Mouse (Mus musculus) kidney, embryonic 14.5 days (tissue): Measurements from ENCODE around the gene Pard3b. TPM values are rescaled to one million over a fixed set of nuclear protein-coding genes. Genes with fewer than 3 reads are reported as not detected.

Experiments
- ATAC-seq: fragments of 200-750 bp; cut with Nextera tagmentation; 2 replicates; pipeline ENCODE4 v1.8.0; 2017; ENCODE audit warnings: moderate number of reproducible peaks, mild to moderate bottlenecking, moderate TSS enrichment, moderate library complexity; ENCODE audit not compliant: low FRiP score, low TSS enrichment
- H3K27ac ChIP-seq: fragments of 300-500 bp; sonication (generic); 2 replicates; pipeline ENCODE4 v1.5.1; 2014; ENCODE audit warnings: low read depth, mild to moderate bottlenecking, low read length, moderate library complexity, mixed read lengths
- H3K27me3 ChIP-seq: fragments of 300-500 bp; sonication (generic); 2 replicates; pipeline ENCODE4 v1.6.1; 2014; ENCODE audit warnings: mild to moderate bottlenecking, low read length; ENCODE audit not compliant: control insufficient read depth, insufficient read depth
- H3K36me3 ChIP-seq: fragments of 300-500 bp; sonication (generic); 2 replicates; pipeline ENCODE4 v1.6.1; 2014; ENCODE audit warnings: low read length, mixed read lengths; ENCODE audit not compliant: control insufficient read depth, insufficient read depth
- H3K4me1 ChIP-seq: fragments of 300-500 bp; sonication (generic); 2 replicates; pipeline ENCODE4 v1.6.1; 2014; ENCODE audit warnings: low read length, mixed read lengths; ENCODE audit not compliant: control insufficient read depth, insufficient read depth
- H3K4me2 ChIP-seq: fragments of 300-500 bp; sonication (generic); replicated peaks from 2 replicates; pipeline ENCODE4 v1.6.1; 2014; ENCODE audit warnings: low read depth, mild to moderate bottlenecking, low read length
- H3K4me3 ChIP-seq: fragments of 300-500 bp; sonication (generic); 2 replicates; pipeline ENCODE4 v1.5.1; 2014; ENCODE audit warnings: mild to moderate bottlenecking, low read length
- H3K9ac ChIP-seq: fragments of 300-500 bp; sonication (generic); 2 replicates; pipeline ENCODE4 v1.6.1; 2014; ENCODE audit warnings: low read depth, mild to moderate bottlenecking, low read length, moderate library complexity
- H3K9me3 ChIP-seq: fragments of 300-500 bp; sonication (generic); 2 replicates; pipeline ENCODE4 v1.6.1; 2016; ENCODE audit warnings: low read length; ENCODE audit not compliant: control insufficient read depth
- WGBS: fragments of 180-500 bp; shearing (Covaris S2); extraction: QIAGEN DNeasy Blood & Tissue Kit; methylation state at CpG from one replicate; pipeline ENCODE4 v1.1.7; 2014; 5-methylcytosine and 5-hydroxymethylcytosine counted together
- polyA plus RNA-seq: library from polyadenylated mRNA; unstranded; fragments of >200 nt; fragmentation: Nextera tagmentation; extraction: Ambion mirVana; gene quantifications from 2 replicates; pipeline ENCODE4 v1.2.1, GENCODE M21; 2014

Gene Pard3b
- polyA plus RNA-seq, 1 experiment from 2014 or later, result 22.4 TPM

DNA sequence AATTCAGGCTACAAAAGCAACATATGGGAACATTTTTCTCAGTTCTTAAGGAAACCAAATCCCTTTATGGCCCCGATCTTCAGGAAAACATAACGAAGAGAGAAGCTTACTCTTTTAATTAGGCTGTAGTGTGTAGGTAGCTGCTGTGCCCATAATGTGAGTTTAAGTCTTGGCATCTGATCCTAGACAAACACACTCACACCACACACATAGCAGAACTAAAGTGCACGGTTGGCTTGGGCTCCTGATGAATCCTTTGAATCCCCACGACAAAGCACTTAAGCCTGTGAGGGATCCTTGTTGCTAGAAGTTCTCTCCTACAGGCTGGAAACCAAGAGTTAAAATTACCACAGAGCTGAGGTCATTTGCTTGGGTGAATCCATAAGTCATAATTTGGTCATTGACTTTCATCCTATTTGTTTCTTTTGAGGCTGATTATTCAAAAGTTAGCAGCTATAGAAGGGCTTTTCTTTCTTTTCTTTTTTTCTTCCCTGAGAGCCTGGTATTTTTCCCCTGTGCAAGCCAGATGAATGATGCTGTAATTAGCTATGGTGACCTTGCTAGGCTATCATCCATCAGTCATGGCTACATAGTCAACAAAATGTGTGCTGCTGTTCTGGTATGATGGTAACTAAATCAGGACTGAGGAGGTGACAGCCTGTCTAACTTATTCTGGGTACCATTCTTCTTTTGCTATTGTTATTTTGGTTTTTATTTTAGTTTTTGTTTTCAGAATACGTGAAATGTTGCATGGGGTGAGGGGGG, 378.1 kb downstream of the Pard3b start:
- Histone ChIP-seq H3K4me1 (0 out of 2 replicates have a peak, but pooled peaks cover 3% of the 10 kb centered on the region), H3K36me3 (no peaks in the 10 kb centered on the region), H3K27me3 (no peaks in the 10 kb centered on the region), H3K27ac (no peak overlapping the region), H3K4me3 (no peak overlapping the region), H3K4me2 (no peak overlapping the region), H3K9me3 (no peaks in the 10 kb centered on the region), H3K9ac (no peak overlapping the region)
- ATAC-seq, result no peak
- WGBS, result 31% methylated on average over 5 of the region's 5 CpGs

GRCm38 (mm10) chr1:62018276-62018675, 379.7 kb downstream of the Pard3b start:
- Histone ChIP-seq H3K36me3 (no peaks in the 10 kb centered on the region), H3K27ac (no peak overlapping the region), H3K27me3 (no peaks in the 10 kb centered on the region), H3K4me1 (0 out of 2 replicates have a peak, but pooled peaks cover 3% of the 10 kb centered on the region), H3K4me3 (no peak overlapping the region), H3K9me3 (no peaks in the 10 kb centered on the region), H3K9ac (no peak overlapping the region), H3K4me2 (no peak overlapping the region)
- WGBS, result 43% methylated on average over 5 of the region's 5 CpGs
- ATAC-seq, result no peak

DNA sequence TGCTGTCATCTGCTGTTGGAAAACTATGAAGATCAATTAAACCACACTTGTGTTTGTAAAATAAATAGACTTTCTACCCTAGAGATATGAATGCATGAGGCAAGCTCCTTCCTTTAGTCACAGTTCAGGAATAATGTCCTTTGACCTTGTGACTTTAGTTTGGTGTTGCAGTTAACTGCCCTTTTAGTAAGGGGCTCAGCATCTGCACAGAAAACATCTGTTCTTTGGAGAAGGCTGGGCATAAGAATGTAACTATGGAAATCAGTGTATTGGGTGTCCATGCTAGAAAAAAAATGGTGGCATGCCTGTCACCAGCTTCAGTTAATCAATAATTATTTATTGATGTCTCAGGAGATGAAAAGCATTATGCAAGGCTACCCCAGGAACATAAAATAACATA, 381.1 kb downstream of the Pard3b start:
- Histone ChIP-seq H3K27me3 (no peaks in the 10 kb centered on the region), H3K9ac (no peak overlapping the region), H3K4me1 (0 out of 2 replicates have a peak, but pooled peaks cover 3% of the 10 kb centered on the region), H3K9me3 (no peaks in the 10 kb centered on the region), H3K4me3 (no peak overlapping the region), H3K4me2 (no peak overlapping the region), H3K27ac (no peak overlapping the region), H3K36me3 (no peaks in the 10 kb centered on the region)
- no peak for ATAC-seq

DNA sequence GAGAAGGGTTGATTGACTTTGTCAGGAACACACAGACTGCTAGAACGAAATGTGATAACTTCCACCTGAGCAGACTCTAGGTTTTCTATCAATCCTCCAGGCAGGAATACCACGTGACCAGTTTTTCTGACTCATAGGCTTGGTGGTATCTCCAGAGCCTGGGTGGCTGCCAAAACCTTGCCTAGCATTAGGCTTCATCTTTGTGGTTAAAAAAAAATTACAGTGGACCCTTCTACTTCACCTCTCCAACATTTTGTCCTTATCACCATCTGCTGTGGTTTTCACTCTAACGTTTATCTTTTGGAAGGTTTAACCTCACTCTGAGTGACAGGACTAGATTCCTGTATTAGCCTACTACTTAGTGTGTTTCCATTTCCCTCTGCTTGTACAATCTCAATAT, 403.1 kb downstream of the Pard3b start:
- 86% methylated on average over 3 of the region's 3 CpGs for WGBS
- H3K9me3 ChIP-seq, result no peaks in the 10 kb centered on the region
- H3K4me1 ChIP-seq, result no peaks in the 10 kb centered on the region
- no peak for ATAC-seq
- H3K27ac ChIP-seq, result no peak overlapping the region
- no peak overlapping the region for H3K4me3 ChIP-seq
- H3K9ac ChIP-seq, result no peak overlapping the region
- no peak overlapping the region for H3K4me2 ChIP-seq
- H3K36me3 ChIP-seq, result no peaks in the 10 kb centered on the region
- no peaks in the 10 kb centered on the region for H3K27me3 ChIP-seq

GRCm38 (mm10) chr1:62048592-62048991, 410.0 kb downstream of the Pard3b start:
- Histone ChIP-seq H3K36me3 (no peaks in the 10 kb centered on the region), H3K9me3 (no peaks in the 10 kb centered on the region), H3K9ac (no peak overlapping the region), H3K4me1 (no peaks in the 10 kb centered on the region), H3K4me3 (no peak overlapping the region), H3K4me2 (no peak overlapping the region), H3K27me3 (no peaks in the 10 kb centered on the region), H3K27ac (no peak overlapping the region)
- 71% methylated on average over 4 of the region's 4 CpGs for WGBS
- ATAC-seq, result no peak

- 6% methylated on average over 1 of the region's 1 CpGs for WGBS
- Histone ChIP-seq H3K4me3 (no peak overlapping the region), H3K4me1 (no peaks in the 10 kb centered on the region), H3K27ac (no peak overlapping the region), H3K9ac (no peak overlapping the region), H3K36me3 (no peaks in the 10 kb centered on the region), H3K27me3 (no peaks in the 10 kb centered on the region), H3K9me3 (no peaks in the 10 kb centered on the region), H3K4me2 (no peak overlapping the region)
- no peak for ATAC-seq
Measured at GRCm38 (mm10) chr1:62051186-62051825, 412.7 kb downstream of the Pard3b start.

DNA sequence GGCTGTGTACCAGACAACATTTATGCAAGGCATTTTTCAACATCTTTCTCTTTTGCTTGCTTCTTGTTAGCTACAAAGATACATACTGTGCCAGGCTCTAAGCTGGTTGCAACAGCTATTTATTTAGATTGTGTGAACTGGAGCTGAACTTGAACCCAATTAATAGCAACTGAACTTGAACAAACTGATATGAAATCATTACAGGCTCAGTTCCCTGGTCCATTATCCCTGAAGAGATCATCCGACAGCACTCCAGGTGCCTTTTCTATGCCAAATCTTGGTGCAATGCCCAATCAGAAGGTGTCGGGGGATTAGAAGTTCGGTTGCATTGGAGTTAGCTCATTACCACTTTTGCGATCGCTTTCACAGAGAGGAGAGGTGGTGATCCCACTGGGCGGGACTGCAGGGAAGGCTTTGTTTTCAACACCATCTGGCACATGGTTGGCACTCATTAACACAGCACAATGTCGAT, 414.6 kb downstream of the Pard3b start:
- Histone ChIP-seq H3K36me3 (no peaks in the 10 kb centered on the region), H3K27me3 (no peaks in the 10 kb centered on the region), H3K9ac (no peak overlapping the region), H3K4me2 (no peak overlapping the region), H3K4me3 (no peak overlapping the region), H3K27ac (no peak overlapping the region), H3K4me1 (no peaks in the 10 kb centered on the region), H3K9me3 (no peaks in the 10 kb centered on the region)
- no peak for ATAC-seq
- WGBS, result 71% methylated on average over 7 of the region's 7 CpGs

- Histone ChIP-seq H3K27ac (no peak overlapping the region), H3K4me2 (no peak overlapping the region), H3K36me3 (no peaks in the 10 kb centered on the region), H3K4me3 (no peak overlapping the region), H3K9me3 (no peaks in the 10 kb centered on the region), H3K9ac (no peak overlapping the region), H3K4me1 (no peaks in the 10 kb centered on the region), H3K27me3 (no peaks in the 10 kb centered on the region)
- no peak for ATAC-seq
- 62% methylated on average over 6 of the region's 6 CpGs for WGBS
Measured at GRCm38 (mm10) chr1:62055280-62055679, 416.7 kb downstream of the Pard3b start.

GRCm38 (mm10) chr1:62070617-62071016, 432.0 kb downstream of the Pard3b start:
- Histone ChIP-seq H3K9me3 (peaks cover 7% of the 10 kb centered on the region; the same call in 1 of the 2 replicates), H3K27me3 (no peaks in the 10 kb centered on the region), H3K27ac (no peak overlapping the region), H3K36me3 (no peaks in the 10 kb centered on the region), H3K4me3 (no peak overlapping the region), H3K9ac (no peak overlapping the region), H3K4me1 (no peaks in the 10 kb centered on the region), H3K4me2 (no peak overlapping the region)
- ATAC-seq, result no peak
- 86% methylated on average over 6 of the region's 6 CpGs for WGBS
